Comparison of ENCODE assay signal across 8 mouse cellular contexts in genomic region chr12:32292749-32293128, GRCm38 (mm10).
DNase-seq lines count a peak whose midpoint lies in the region; ATAC-seq and TF ChIP-seq lines count a peak whose summit lies in the region.

No protein-coding gene starts in this region.

- ATAC-seq in lung, postnatal 0 days, result peak; percentile 56; the same call in 1 of the 2 replicates
- no peak for ATAC-seq in stomach, embryonic 15.5 days (ENCODE audit: insufficient read depth, low FRiP score, low read depth)

- no peaks in the 10 kb centered on the region for H3K4me1 ChIP-seq in lung, postnatal 0 days (ENCODE audit: insufficient read depth, low read depth, low read length)
- H3K4me1 ChIP-seq in stomach, embryonic 15.5 days, result no peaks in the 10 kb centered on the region

- WGBS in lung, postnatal 0 days, result 43% methylated on average over 5 of the region's 5 CpGs
- WGBS in stomach, embryonic 15.5 days, result 59% methylated on average over 5 of the region's 5 CpGs

- no peak overlapping the region for H3K9ac ChIP-seq in lung, postnatal 0 days (replicated peaks; ENCODE audit: low read depth)
- H3K9ac ChIP-seq in stomach, embryonic 15.5 days, result no peak overlapping the region

- no peaks in the 10 kb centered on the region for H3K36me3 ChIP-seq in lung, postnatal 0 days (ENCODE audit: insufficient read depth, low read length)
- H3K36me3 ChIP-seq in stomach, embryonic 15.5 days, result no peaks in the 10 kb centered on the region

- TF ChIP-seq EP300 in lung, postnatal 0 days (IDR thresholded peaks at IDR 0.05), result no peak

- no peaks in the 10 kb centered on the region for H3K9me3 ChIP-seq in lung, postnatal 0 days (ENCODE audit: low read length)
- H3K9me3 ChIP-seq in stomach, embryonic 15.5 days, result no peaks in the 10 kb centered on the region

- H3K4me2 ChIP-seq in lung, postnatal 0 days (replicated peaks; ENCODE audit: low read depth, low read length), result no peak overlapping the region; the same call in 1 of the 2 replicates
- peak overlapping the region; percentile 67; the same call in 1 of the 2 replicates for H3K4me2 ChIP-seq in stomach, embryonic 15.5 days

- no peak overlapping the region for H3K4me3 ChIP-seq in lung, postnatal 0 days (ENCODE audit: low read depth, low read length)
- H3K4me3 ChIP-seq in stomach, embryonic 15.5 days (replicated peaks), result no peak overlapping the region

- peak; percentile 10 for DNase-seq in embryo, embryonic 11 days
- no peak for DNase-seq in embryo, embryonic 10.5 days (ENCODE audit: low spot score)
- DNase-seq in adrenal gland, adult 18-20 months (ENCODE audit: low spot score in 2 of 2), result peak; percentile 14 to 23
- peak; percentile 70 for DNase-seq in induced T-regulatory cell, adult 2 months (ENCODE audit: low read depth)
- DNase-seq in lung, postnatal 0 days (ENCODE audit: low spot score), result peak; percentile 34
- DNase-seq in urinary bladder, postnatal 14 days (ENCODE audit: low spot score), result no peak
- DNase-seq in left cerebral cortex, adult 18-20 months (ENCODE audit: low spot score in 2 of 2), result no peak

- no peak overlapping the region for H3K27ac ChIP-seq in lung, postnatal 0 days (ENCODE audit: low read length)
- no peak overlapping the region for H3K27ac ChIP-seq in stomach, embryonic 15.5 days

- peak; percentile 23; the same call in 1 of the 2 replicates for TF ChIP-seq CTCF in lung, postnatal 0 days (IDR thresholded peaks at IDR 0.05)

- H3K27me3 ChIP-seq in lung, postnatal 0 days (replicated peaks; ENCODE audit: insufficient read depth, low read length), result no peaks in the 10 kb centered on the region
- H3K27me3 ChIP-seq in stomach, embryonic 15.5 days (replicated peaks), result no peaks in the 10 kb centered on the region

Comparison
In these comparisons a context has a peak if more than half of its experiments do, and no peak if none do; other contexts are left out.
1. DNase-seq: peak in embryo, embryonic 11 days (single experiment), adrenal gland, adult 18-20 months (2 of 2), induced T-regulatory cell, adult 2 months (single experiment) and lung, postnatal 0 days (single experiment); none in embryo, embryonic 10.5 days (single experiment), urinary bladder, postnatal 14 days (single experiment) and left cerebral cortex, adult 18-20 months (0 of 2).